Mouse (Mus musculus): Measurements from ENCODE around the gene Acot12. TPM values are rescaled to one million over a fixed set of nuclear protein-coding genes. Genes with fewer than 3 reads are reported as not detected.
"Not testable (repeated sequence)": the region's sequence is repeated elsewhere in the genome, so short reads cannot be mapped to it uniquely, and the experiment has no call there.

Gene Acot12
- polyA plus RNA-seq, 1 experiment from 2014 or later = not detected

- no peak overlapping the region for H3K4me2 ChIP-seq
- no peak overlapping the region for H3K27ac ChIP-seq (replicated peaks)
- H3K36me3 ChIP-seq = no peaks in the 10 kb centered on the region
- WGBS = 92% methylated on average over 6 of the region's 6 CpGs
- H3K9ac ChIP-seq = no peak overlapping the region
- H3K9me3 ChIP-seq = no peaks in the 10 kb centered on the region
- ATAC-seq (ENCODE audit: low read depth) = no peak
- no peaks in the 10 kb centered on the region for H3K27me3 ChIP-seq
- H3K4me1 ChIP-seq (replicated peaks) = no peaks in the 10 kb centered on the region
- H3K4me3 ChIP-seq = no peak overlapping the region
Observed at GRCm38 (mm10) chr13:91761654-91762445, 20.5 kb downstream of the Acot12 start.

GRCm38 (mm10) chr13:91763654-91764053 lies 22.3 kb downstream of the Acot12 start:
- H3K27me3 ChIP-seq; H3K27ac ChIP-seq (replicated peaks); ATAC-seq (ENCODE audit: low read depth); H3K4me3 ChIP-seq; H3K36me3 ChIP-seq; H3K4me1 ChIP-seq (replicated peaks); H3K4me2 ChIP-seq; H3K9ac ChIP-seq; H3K9me3 ChIP-seq: not testable (repeated sequence)
- WGBS = 91% methylated on average over 3 of the region's 3 CpGs

- Histone ChIP-seq H3K4me3 (no peak overlapping the region), H3K27ac (replicated peaks) (no peak overlapping the region), H3K9me3 (no peaks in the 10 kb centered on the region), H3K4me2 (no peak overlapping the region), H3K9ac (no peak overlapping the region), H3K36me3 (no peaks in the 10 kb centered on the region), H3K4me1 (replicated peaks) (no peaks in the 10 kb centered on the region), H3K27me3 (no peaks in the 10 kb centered on the region)
- 91% methylated on average over 4 of the region's 4 CpGs for WGBS
- ATAC-seq (ENCODE audit: low read depth) = no peak
Observed at GRCm38 (mm10) chr13:91765627-91766026, 24.3 kb downstream of the Acot12 start.

GRCm38 (mm10) chr13:91768683-91769651 lies 27.7 kb downstream of the Acot12 start:
- no peak for ATAC-seq (ENCODE audit: low read depth)
- no peak overlapping the region for H3K4me3 ChIP-seq
- no peak overlapping the region for H3K9ac ChIP-seq
- H3K27ac ChIP-seq (replicated peaks) = no peak overlapping the region
- no peak overlapping the region for H3K4me2 ChIP-seq
- no peaks in the 10 kb centered on the region for H3K9me3 ChIP-seq
- H3K36me3 ChIP-seq = no peaks in the 10 kb centered on the region
- 81% methylated on average over 9 of the region's 9 CpGs for WGBS
- H3K27me3 ChIP-seq = no peaks in the 10 kb centered on the region
- no peaks in the 10 kb centered on the region for H3K4me1 ChIP-seq (replicated peaks)

- no peaks in the 10 kb centered on the region for H3K27me3 ChIP-seq
- H3K36me3 ChIP-seq = no peaks in the 10 kb centered on the region
- H3K9ac ChIP-seq = no peak overlapping the region
- 95% methylated on average over 5 of the region's 5 CpGs for WGBS
- ATAC-seq (ENCODE audit: low read depth) = no peak
- H3K9me3 ChIP-seq = no peaks in the 10 kb centered on the region
- no peak overlapping the region for H3K4me3 ChIP-seq
- H3K27ac ChIP-seq (replicated peaks) = no peak overlapping the region
- no peaks in the 10 kb centered on the region for H3K4me1 ChIP-seq (replicated peaks)
- H3K4me2 ChIP-seq = no peak overlapping the region
Observed at GRCm38 (mm10) chr13:91778092-91778491, 36.8 kb downstream of the Acot12 start.

GRCm38 (mm10) chr13:91779892-91780291 lies 38.6 kb downstream of the Acot12 start:
- no peak for ATAC-seq (ENCODE audit: low read depth)

GRCm38 (mm10) chr13:91792035-91792434 lies 50.7 kb downstream of the Acot12 start:
- peaks cover 35% of the 10 kb centered on the region for H3K36me3 ChIP-seq
- no peak overlapping the region for H3K27ac ChIP-seq (replicated peaks)
- H3K4me2 ChIP-seq = no peak overlapping the region
- no peaks in the 10 kb centered on the region for H3K9me3 ChIP-seq
- H3K27me3 ChIP-seq = no peaks in the 10 kb centered on the region
- WGBS = 89% methylated on average over 1 of the region's 1 CpGs
- no peak overlapping the region for H3K9ac ChIP-seq
- H3K4me1 ChIP-seq (replicated peaks) = no peaks in the 10 kb centered on the region
- no peak for ATAC-seq (ENCODE audit: low read depth)
- no peak overlapping the region for H3K4me3 ChIP-seq

More at GRCm38 (mm10) chr13:91779892-91780291, 38.6 kb downstream of the Acot12 start:
- no peaks in the 10 kb centered on the region for H3K36me3 ChIP-seq
- H3K27ac ChIP-seq (replicated peaks) = no peak overlapping the region
- H3K9me3 ChIP-seq = no peaks in the 10 kb centered on the region
- no peak overlapping the region for H3K4me3 ChIP-seq
- H3K4me1 ChIP-seq (replicated peaks) = no peaks in the 10 kb centered on the region
- no peaks in the 10 kb centered on the region for H3K27me3 ChIP-seq
- no peak overlapping the region for H3K9ac ChIP-seq
- no peak overlapping the region for H3K4me2 ChIP-seq

GRCm38 (mm10) chr13:91794926-91795436 lies 53.7 kb downstream of the Acot12 start:
- Histone ChIP-seq H3K36me3 (peaks cover 65% of the 10 kb centered on the region), H3K4me3 (no peak overlapping the region), H3K4me2 (no peak overlapping the region), H3K27ac (replicated peaks) (no peak overlapping the region), H3K9me3 (no peaks in the 10 kb centered on the region), H3K27me3 (no peaks in the 10 kb centered on the region), H3K4me1 (replicated peaks) (no peaks in the 10 kb centered on the region), H3K9ac (no peak overlapping the region)
- 94% methylated on average over 13 of the region's 13 CpGs for WGBS
- no peak for ATAC-seq (ENCODE audit: low read depth)

- Histone ChIP-seq H3K9ac (no peak overlapping the region), H3K4me3 (no peak overlapping the region), H3K27ac (replicated peaks) (no peak overlapping the region), H3K9me3 (no peaks in the 10 kb centered on the region), H3K27me3 (no peaks in the 10 kb centered on the region), H3K36me3 (peaks cover 71% of the 10 kb centered on the region), H3K4me2 (no peak overlapping the region), H3K4me1 (replicated peaks) (no peaks in the 10 kb centered on the region)
- 92% methylated on average over 10 of the region's 10 CpGs for WGBS
- ATAC-seq (ENCODE audit: low read depth) = no peak
Observed at GRCm38 (mm10) chr13:91795593-91795992, 54.3 kb downstream of the Acot12 start.

GRCm38 (mm10) chr13:91796003-91796402 lies 54.7 kb downstream of the Acot12 start:
- WGBS = 74% methylated on average over 6 of the region's 6 CpGs
- H3K27me3 ChIP-seq = no peaks in the 10 kb centered on the region
- H3K4me2 ChIP-seq = no peak overlapping the region
- no peak overlapping the region for H3K27ac ChIP-seq (replicated peaks)
- no peak overlapping the region for H3K9ac ChIP-seq
- H3K9me3 ChIP-seq = no peaks in the 10 kb centered on the region
- no peak for ATAC-seq (ENCODE audit: low read depth)
- peaks cover 74% of the 10 kb centered on the region for H3K36me3 ChIP-seq
- no peak overlapping the region for H3K4me3 ChIP-seq
- no peaks in the 10 kb centered on the region for H3K4me1 ChIP-seq (replicated peaks)

- Histone ChIP-seq H3K4me2 (no peak overlapping the region), H3K4me1 (replicated peaks) (no peaks in the 10 kb centered on the region), H3K9ac (no peak overlapping the region), H3K27ac (replicated peaks) (no peak overlapping the region), H3K9me3 (no peaks in the 10 kb centered on the region), H3K36me3 (peaks cover 84% of the 10 kb centered on the region), H3K4me3 (no peak overlapping the region), H3K27me3 (no peaks in the 10 kb centered on the region)
- 95% methylated on average over 6 of the region's 6 CpGs for WGBS
- no peak for ATAC-seq (ENCODE audit: low read depth)
Observed at GRCm38 (mm10) chr13:91796916-91797315, 55.6 kb downstream of the Acot12 start.

- Histone ChIP-seq H3K27me3 (no peaks in the 10 kb centered on the region), H3K36me3 (peaks cover 84% of the 10 kb centered on the region), H3K9ac (no peak overlapping the region), H3K4me2 (no peak overlapping the region), H3K27ac (replicated peaks) (no peak overlapping the region), H3K9me3 (no peaks in the 10 kb centered on the region), H3K4me1 (replicated peaks) (no peaks in the 10 kb centered on the region), H3K4me3 (no peak overlapping the region)
- 91% methylated on average over 10 of the region's 10 CpGs for WGBS
- ATAC-seq (ENCODE audit: low read depth) = no peak
Observed at GRCm38 (mm10) chr13:91797442-91797841, 56.1 kb downstream of the Acot12 start.

Measured in neural tube, embryonic 13.5 days (tissue).